Mouse (Mus musculus) natural killer cell, adult 2 months (primary cell): ENCODE measurements around the gene Rnf169.
"Not testable (repeated sequence)": the region's sequence is repeated elsewhere in the genome, so short reads cannot be mapped to it uniquely, and the experiment has no call there.

Experiments used
- DNase-seq, 2 experiments: peaks; one replicate each; pipeline ENCODE4 v3.0.0; 2022; ENCODE audit warnings: low spot score in 2 of 2

Rnf169 gene

GRCm38 (mm10) chr7:99946356-99946755 lies 33.9 kb downstream of the Rnf169 start:
- no peak for DNase-seq

DNA sequence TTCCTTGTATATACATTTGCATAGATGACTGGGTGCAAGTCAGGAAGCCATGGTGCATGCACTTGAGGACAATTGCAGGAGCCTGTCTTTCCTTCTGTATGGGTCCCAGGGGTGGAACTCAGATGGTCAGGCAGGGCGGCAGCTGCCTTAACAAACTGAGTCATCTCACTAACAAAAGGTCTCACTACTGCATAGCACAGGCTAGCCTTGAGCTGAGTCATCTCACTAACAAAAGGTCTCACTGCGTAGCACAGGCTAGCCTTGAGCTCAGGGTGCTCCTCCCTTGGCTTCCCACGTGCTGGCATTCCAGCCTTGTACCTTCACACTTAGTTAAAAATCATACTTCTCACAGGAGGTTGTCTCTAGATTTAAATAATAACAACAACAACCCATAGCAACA lies 34.3 kb downstream of the Rnf169 start:
- DNase-seq = no peak

DNA sequence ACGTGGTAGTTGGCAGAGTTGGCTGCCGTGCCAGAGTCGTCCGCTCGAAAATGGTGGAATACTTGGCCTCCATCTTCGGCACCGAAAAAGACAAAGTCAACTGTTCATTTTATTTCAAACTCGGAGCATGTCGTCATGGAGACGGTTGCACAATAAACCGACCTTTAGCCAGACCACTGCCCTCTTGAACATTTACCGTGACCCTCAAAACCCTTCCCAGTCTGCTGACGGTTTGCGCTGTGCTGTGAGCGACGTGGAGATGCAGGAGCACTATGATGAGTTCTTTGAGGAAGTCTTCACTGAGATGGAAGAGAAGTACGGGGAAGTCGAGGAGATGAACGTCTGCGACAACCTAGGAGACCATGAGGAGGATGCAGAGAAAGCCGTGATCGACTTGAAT lies 35.2 kb downstream of the Rnf169 start:
- DNase-seq = not testable (repeated sequence)

GRCm38 (mm10) chr7:99944520-99944919 lies 35.7 kb downstream of the Rnf169 start:
- no peak for DNase-seq

GRCm38 (mm10) chr7:99940669-99941068 lies 39.6 kb downstream of the Rnf169 start:
- no peak for DNase-seq

DNA sequence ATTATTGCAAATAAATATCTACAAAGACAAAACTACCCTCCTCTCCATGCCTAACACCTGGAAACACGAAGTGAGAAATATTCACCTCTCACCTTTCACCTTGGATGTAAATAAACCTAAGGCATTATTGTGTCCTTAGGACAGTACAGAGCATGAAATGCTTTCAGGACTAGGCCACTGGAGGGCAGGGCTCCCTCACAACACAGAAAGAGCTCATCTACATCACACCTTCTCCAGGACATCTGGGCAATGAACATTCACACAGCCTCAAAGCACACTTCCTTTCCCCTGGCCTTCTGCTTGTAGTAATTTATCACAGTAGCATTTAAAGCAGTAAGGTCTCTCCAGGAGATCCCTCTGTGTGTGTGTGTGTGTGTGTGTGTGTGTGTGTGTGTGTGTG lies 44.5 kb downstream of the Rnf169 start:
- DNase-seq = no peak

DNA sequence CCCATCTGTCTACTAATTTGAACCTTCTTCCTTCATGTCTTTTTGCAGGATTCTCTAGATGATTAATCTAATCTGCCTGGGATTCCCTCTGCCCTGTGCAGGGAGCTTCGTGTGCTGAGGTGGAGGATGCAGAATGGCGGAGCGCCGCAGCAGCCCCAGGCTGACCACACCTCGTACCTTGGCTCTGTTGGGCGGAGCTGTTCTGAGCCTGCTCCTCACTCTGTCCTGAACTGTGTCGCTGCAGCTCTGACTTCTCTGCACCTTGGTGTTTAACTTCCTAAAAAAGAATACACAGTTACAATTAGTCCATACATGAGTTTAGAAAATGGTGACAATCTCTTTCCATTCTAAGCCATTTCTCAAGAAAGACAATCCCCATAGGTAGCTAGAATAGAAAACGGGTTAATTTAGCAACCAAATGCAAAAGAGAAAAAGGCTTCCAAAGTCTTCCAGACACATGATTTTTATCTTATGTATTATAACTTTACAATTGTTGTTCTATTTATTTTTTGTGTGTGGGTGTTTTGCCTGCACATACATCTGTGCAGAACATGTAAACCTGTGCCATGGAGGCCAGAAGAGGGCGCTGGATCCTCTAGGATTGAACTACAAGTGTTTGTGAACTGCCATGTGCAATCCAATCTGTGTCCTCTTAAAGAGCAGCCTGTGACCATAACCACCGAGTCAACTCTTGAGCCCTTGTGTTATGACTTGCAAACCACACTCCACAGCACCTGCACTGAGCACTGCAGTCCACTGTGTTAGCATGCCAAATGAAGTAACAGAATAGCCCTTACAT lies 53.1 kb downstream of the Rnf169 start:
- peak in 1 of 2 experiments; percentile 44 for DNase-seq

DNA sequence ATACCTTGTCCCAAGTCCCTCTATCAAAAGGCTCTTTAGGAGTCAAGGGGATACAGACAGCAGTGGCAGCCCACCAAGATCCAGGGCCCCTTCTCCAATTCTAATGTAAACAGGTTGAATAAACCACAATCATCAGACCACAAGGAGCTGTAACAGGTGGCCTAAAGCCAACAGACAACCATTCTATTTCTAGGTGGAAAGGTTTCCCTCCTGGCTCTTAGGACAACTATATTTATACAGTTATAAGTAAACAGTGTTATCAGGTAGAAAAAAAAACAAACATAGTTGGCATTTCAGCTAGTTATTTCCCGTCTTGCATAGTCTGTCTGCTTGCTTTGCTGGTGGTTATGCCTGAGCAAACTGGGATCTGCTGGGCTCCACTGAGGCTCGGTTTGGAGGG lies 59.8 kb downstream of the Rnf169 start:
- DNase-seq = no peak

DNA sequence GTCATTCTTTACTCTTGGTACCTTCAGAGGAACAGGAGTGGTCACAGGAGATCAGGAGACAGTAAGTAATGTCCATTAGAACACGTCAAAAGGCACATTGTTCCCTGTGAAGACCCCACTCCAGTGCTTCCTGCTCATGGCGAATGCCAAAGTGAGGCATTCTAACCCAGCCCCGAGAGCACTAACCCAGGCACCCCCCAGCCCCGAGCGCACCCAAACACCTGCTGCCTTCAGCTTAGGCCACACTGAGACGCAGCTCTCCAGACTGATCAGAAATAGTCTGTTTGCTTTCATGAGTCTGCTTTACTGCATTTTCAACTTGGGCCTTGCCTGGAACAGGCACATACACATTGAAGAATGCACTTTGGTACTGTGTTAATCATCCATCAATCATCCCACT lies 60.3 kb downstream of the Rnf169 start:
- no peak for DNase-seq

DNA sequence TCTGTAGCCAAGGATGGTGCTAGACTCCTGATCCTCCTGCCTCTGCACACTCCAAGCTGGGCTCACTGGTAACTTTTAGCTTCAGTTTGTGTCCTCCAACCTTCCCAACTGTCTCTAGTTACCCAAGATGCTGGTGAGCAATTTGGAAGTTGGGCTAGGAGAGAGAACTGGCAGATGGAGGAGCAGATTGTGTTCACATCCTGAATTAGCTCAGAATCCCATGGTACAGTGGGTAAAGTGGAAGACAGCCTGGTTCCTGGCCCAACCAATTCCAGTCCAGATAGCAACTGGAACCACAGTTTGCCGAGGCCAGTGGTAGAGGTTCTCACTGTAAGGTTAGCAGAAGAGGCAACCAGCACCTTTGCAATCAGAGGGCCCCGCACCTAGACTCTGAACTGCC lies 61.1 kb downstream of the Rnf169 start:
- no peak for DNase-seq

DNA sequence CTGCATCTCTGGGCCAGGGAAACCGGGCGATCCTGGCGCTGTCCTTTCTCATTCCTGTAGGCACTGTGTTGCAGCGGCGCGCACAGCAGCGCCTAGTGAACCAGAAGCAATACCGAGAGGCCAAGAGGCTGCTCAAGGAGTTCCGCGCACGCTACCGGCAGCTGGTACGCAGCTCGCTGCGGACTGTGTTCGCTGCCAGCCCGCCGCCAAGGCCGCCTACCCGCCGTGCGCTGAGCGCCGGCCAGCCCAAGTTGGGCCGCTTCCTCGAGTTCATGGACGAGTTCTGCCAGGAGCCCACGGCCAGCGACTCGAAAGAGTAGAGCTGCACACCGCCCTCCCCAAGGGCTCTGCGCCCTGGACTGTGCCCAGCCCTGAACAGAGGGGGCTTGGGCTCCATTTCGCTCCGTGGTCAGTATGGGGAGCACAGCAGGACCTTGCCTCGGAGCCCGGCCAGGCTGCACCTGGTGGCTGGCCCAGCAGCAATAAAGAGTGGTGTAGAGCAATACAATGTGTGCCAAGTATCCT lies 62.9 kb downstream of the Rnf169 start:
- DNase-seq = no peak

DNA sequence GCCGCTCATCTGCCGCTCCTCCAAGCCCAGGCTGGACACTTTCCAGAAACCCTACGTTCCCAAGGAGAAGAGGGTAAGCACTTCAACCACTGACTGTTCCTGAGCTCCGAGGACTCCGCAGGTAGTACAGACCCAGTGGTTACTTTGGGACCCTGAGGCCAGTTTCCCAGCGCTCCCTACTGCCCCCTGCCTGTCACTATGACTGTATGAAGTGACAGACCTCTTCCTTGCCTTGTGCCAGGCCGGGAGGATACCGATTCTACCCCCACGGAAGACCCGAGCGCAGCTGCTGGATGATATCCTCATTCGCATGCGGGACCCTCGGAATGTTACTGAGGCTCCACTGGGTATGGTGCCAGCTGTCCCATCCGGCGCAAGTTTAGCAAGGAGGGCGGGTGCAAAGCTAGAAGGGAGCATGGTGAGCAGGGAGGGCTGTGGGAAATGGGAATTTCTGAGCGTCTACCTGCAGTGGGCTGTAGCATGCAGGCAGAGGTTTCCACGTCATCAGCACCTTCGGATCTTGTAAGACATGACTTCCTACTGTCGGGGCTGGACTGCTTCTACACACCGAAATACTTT lies 63.4 kb downstream of the Rnf169 start:
- peak in 1 of 2 experiments; percentile 21 for DNase-seq

DNA sequence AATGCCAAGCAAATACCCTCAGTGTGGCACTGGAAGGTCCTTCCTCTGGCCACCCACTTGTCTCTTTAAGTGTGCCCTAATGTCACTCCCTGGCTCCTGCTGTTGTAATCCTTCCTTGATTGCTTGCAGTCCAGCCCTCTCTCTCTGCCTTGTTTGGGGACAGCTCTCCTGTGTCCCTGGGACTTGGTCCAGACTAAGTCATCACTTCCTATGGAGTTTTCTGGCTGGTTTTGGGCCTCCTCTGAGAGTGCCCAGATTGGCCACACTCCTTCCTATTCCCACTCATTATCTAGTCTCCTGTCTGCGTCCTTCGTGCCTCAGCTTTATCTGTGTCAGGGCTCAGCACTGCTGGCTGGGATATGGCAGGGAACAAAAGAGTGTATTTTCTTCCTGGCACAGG lies 64.7 kb downstream of the Rnf169 start:
- no peak for DNase-seq

- DNase-seq = no peak
Measured at GRCm38 (mm10) chr7:99914316-99914715, 65.9 kb downstream of the Rnf169 start.

DNA sequence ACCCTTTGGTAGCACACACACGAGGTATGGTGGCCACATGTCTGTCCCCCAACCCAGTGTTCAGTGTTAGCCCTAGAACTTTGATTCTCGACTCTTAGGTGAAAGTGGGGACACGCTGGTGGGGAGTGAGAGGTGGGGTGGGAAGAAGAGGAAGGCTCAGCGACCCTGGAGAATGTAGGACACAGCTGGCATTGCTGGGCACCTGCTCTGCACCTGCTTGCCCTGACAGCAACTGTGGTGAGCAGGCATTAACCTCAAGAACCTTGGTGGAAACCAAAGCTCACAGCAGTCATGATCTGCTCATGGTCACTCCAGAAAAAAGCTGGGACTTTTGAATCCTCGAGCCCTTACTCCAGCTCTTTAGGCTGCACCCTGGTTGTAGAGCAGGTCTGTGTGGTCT lies 69.2 kb downstream of the Rnf169 start:
- DNase-seq = no peak

DNA sequence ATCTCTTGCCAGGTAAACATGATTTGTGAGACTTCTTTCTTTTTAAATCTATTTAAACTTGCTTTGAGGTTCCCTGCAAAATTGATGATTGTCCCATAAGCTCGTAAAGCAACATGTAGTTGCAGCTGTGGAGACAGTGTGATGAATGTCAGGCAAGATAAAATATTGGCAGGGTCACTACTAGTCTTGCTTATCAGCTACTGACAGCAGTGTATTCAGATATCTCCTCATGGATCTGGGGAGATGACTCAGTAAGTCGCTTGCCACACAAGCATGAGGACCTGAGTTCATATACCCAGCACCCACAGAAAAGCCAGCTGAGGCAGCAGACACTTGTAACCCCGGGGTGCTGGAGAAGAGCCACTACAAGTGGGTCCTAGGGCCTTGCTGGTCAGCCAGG lies 72.8 kb downstream of the Rnf169 start:
- no peak for DNase-seq

DNA sequence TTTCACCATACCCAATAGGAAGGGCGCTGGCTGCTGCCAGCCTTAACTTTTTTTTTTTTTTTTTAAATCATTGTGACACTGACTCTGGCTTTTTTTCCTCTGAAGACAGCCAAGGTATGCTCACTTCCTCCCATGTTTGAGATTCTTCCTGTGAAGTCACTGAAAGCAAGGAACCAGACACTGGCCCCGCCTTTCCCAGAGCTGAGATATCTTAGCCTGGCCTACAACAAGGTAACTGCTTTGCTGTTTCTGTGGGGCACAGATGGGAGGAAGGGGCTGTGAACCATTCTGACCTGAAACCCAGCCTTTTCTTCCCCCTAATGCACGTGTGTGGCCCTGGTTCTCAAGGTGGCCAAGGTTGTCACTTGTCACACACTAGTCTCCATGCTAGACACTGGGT lies 73.9 kb downstream of the Rnf169 start:
- no peak for DNase-seq

- no peak for DNase-seq
Measured at GRCm38 (mm10) chr7:99904421-99905005, 75.7 kb downstream of the Rnf169 start.

DNA sequence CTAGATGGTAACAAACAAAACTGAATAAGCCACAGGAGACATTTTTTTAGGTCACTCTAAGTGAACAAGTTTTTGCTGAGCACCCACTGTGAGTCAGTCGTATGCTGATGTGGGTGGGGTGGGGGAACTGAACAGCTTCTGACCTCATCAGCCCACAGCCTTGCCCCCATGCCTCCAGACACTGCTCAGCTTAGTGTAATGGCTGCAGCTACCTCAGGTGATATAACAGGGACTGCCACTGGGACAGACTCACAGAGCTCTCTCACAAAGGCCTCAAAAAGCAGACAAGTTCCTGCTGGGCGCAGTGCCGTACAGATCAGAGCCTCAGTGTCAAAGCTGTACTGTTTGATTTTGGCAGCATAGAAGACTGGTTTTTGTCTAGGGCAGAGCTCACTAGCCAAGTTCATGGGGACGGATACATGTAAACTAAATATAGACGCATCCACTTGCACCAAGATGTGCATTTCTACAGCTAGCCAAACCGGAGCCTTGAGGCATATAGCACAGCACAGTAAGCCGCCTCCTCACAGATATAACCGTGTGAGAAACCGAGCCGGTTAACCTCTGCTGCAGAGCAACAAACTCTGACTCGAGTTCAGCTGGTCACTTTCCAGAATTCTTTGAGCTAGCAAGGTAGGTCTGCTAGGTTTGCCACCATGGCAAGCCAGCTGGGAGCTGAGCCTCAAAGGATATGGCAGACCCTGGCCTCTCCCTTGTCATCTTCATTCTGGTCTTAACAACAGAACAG lies 77.2 kb downstream of the Rnf169 start:
- DNase-seq = no peak

GRCm38 (mm10) chr7:99902208-99902607 lies 78.0 kb downstream of the Rnf169 start:
- DNase-seq = no peak

GRCm38 (mm10) chr7:99896905-99897304 lies 83.3 kb downstream of the Rnf169 start:
- no peak for DNase-seq

- DNase-seq = no peak
Measured at GRCm38 (mm10) chr7:99894478-99894877, 85.8 kb downstream of the Rnf169 start.
